Mouse (Mus musculus) CH12.LX (cell line): Measurements from ENCODE around the gene Cacnb2. TPM values are rescaled to one million over a fixed set of nuclear protein-coding genes. Genes with fewer than 3 reads are reported as not detected.

Experiments used
- DNase-seq: peaks from one replicate; pipeline ENCODE4 v3.0.0-alpha.2; 2013; ENCODE audit errors: extremely low read depth
- H3K27ac ChIP-seq: 2 replicates; pipeline ENCODE4 v1.5.1; 2012; ENCODE audit warnings: low read depth, mild to moderate bottlenecking, control low read depth, moderate library complexity; ENCODE audit not compliant: insufficient read depth
- H3K27me3 ChIP-seq: replicated peaks from 2 replicates; pipeline ENCODE3; 2012; ENCODE audit warnings: inconsistent platforms
- H3K36me3 ChIP-seq, 2 experiments: replicated peaks in 1 of 2; 2 replicates each; pipeline versions ENCODE3 to v1.6.1; 2012; ENCODE audit warnings: inconsistent platforms in 1 of 2, low read length in 1 of 2, mild to moderate bottlenecking in 1 of 2, mixed read lengths in 1 of 2, moderate library complexity in 1 of 2; ENCODE audit not compliant: control insufficient read depth in 1 of 2, insufficient read depth in 1 of 2
- H3K4me1 ChIP-seq, 2 experiments: 2 replicates each; pipeline ENCODE4 v1.6.1; 2012; ENCODE audit warnings: inconsistent platforms in 1 of 2, moderate library complexity in 1 of 2; ENCODE audit not compliant: insufficient read depth in 2 of 2, control insufficient read depth in 1 of 2
- H3K4me2 ChIP-seq: 2 replicates; pipeline ENCODE4 v1.6.1; 2012; ENCODE audit warnings: low read depth, mild to moderate bottlenecking, control low read depth; ENCODE audit not compliant: poor library complexity, insufficient read depth, severe bottlenecking
- H3K4me3 ChIP-seq, 3 experiments: fragments of 150-350 bp in 1 of 3; sonication (generic) in 1 of 3; replicated peaks in 1 of 3; 2 replicates each; pipeline versions ENCODE3 to v1.5.1; 2011 to 2012; ENCODE audit warnings: low read depth in 2 of 3, low read length in 2 of 3, mild to moderate bottlenecking in 2 of 3, moderate library complexity in 2 of 3, control low read depth in 1 of 3, improper control_type of control experiment in 1 of 3, inconsistent platforms in 1 of 3, mixed read lengths in 1 of 3; ENCODE audit not compliant: poor library complexity in 1 of 3
- H3K79me2 ChIP-seq: replicated peaks from 2 replicates; pipeline ENCODE4 v1.6.1; 2012; ENCODE audit warnings: mild to moderate bottlenecking, moderate library complexity; ENCODE audit not compliant: control insufficient read depth, poor library complexity, insufficient read depth, severe bottlenecking; ENCODE audit errors: extremely low read depth
- H3K9ac ChIP-seq: 2 replicates; pipeline ENCODE4 v1.6.1; 2012; ENCODE audit warnings: low read depth, mild to moderate bottlenecking, control low read depth, moderate library complexity; ENCODE audit not compliant: insufficient read depth
- H3K9me3 ChIP-seq: replicated peaks from 2 replicates; pipeline ENCODE3; 2012; ENCODE audit warnings: low read length, inconsistent platforms, mixed read lengths
- E2F4 ChIP-seq: IDR thresholded peaks from 2 replicates; pipeline ENCODE4 v1.6.1; 2011; ENCODE audit warnings: low read depth, low read length, improper control_type of control experiment; ENCODE audit not compliant: insufficient replicate concordance
- ELF1 ChIP-seq: IDR thresholded peaks from 2 replicates; pipeline ENCODE4 v1.6.1; 2014; ENCODE audit warnings: low read depth, mild to moderate bottlenecking, inconsistent platforms, low read length, improper control_type of control experiment
- ETS1 ChIP-seq: conservative IDR thresholded peaks from 2 replicates; pipeline ENCODE4 v1.6.1; 2012; ENCODE audit warnings: low read depth, mild to moderate bottlenecking, inconsistent platforms, low read length, improper control_type of control experiment, moderate library complexity
- HCFC1 ChIP-seq: IDR thresholded peaks from 2 replicates; pipeline ENCODE4 v1.6.1; 2012; ENCODE audit warnings: low read depth, mild to moderate bottlenecking, inconsistent platforms, low read length, improper control_type of control experiment
- KAT2A ChIP-seq: IDR thresholded peaks from 2 replicates; pipeline ENCODE4 v1.6.1; 2012; ENCODE audit warnings: low read length, improper control_type of control experiment, inconsistent platforms; ENCODE audit not compliant: insufficient replicate concordance
- MAFK ChIP-seq: IDR thresholded peaks from 2 replicates; pipeline ENCODE4 v1.6.1; 2011; ENCODE audit warnings: low read length, improper control_type of control experiment; ENCODE audit not compliant: insufficient replicate concordance
- MYC ChIP-seq: IDR thresholded peaks from 2 replicates; pipeline ENCODE4 v1.6.1; 2011; ENCODE audit warnings: low read depth, mild to moderate bottlenecking, improper control_type of control experiment, low read length
- NRF1 ChIP-seq: IDR thresholded peaks from 2 replicates; pipeline ENCODE4 v1.6.1; 2014; ENCODE audit warnings: low read depth, mild to moderate bottlenecking, inconsistent platforms, low read length, improper control_type of control experiment, moderate library complexity
- POLR2AphosphoS2 ChIP-seq: IDR thresholded peaks from 2 replicates; pipeline ENCODE4 v1.6.1; 2011; ENCODE audit warnings: low read depth, low read length, improper control_type of control experiment
- RCOR1 ChIP-seq: conservative IDR thresholded peaks from 2 replicates; pipeline ENCODE4 v1.6.1; 2012; ENCODE audit warnings: low read depth, mild to moderate bottlenecking, inconsistent platforms, low read length, improper control_type of control experiment
- SIN3A ChIP-seq: IDR thresholded peaks from 2 replicates; pipeline ENCODE4 v1.6.1; 2012; ENCODE audit warnings: low read length, improper control_type of control experiment, inconsistent platforms
- TBP ChIP-seq: conservative IDR thresholded peaks from 2 replicates; pipeline ENCODE4 v1.6.1; 2011; ENCODE audit warnings: low read depth, low read length, improper control_type of control experiment
- TCF12 ChIP-seq: IDR thresholded peaks from 2 replicates; pipeline ENCODE4 v1.6.1; 2014; ENCODE audit warnings: low read depth, mild to moderate bottlenecking, inconsistent platforms, low read length, improper control_type of control experiment
- USF2 ChIP-seq: conservative IDR thresholded peaks from 2 replicates; pipeline ENCODE4 v1.6.1; 2011; ENCODE audit warnings: low read depth, low read length, improper control_type of control experiment
- ZC3H11A ChIP-seq: IDR thresholded peaks from 2 replicates; pipeline ENCODE4 v1.6.1; 2012; ENCODE audit warnings: low read depth, mild to moderate bottlenecking, inconsistent platforms, low read length, improper control_type of control experiment
- ZMIZ1 ChIP-seq: IDR thresholded peaks from 2 replicates; pipeline ENCODE4 v1.6.1; 2012; ENCODE audit warnings: low read depth, mild to moderate bottlenecking, inconsistent platforms, low read length, improper control_type of control experiment
- dilution Hi-C: fragments of 300-500 bp; cut with MboI; formaldehyde crosslinking; loops from 2 replicates; pipeline ENCODE4 v1.14.3; 2020; ENCODE audit warnings: low sequenced_read_pairs; ENCODE audit not compliant: extremely low pct_unique_long_range_greater_than_20kb, extremely low pct_ligation_motif_present
- in situ Hi-C: fragments of 300-500 bp; cut with MboI; formaldehyde crosslinking; loops from 3 replicates; pipeline ENCODE4 v1.14.3; 2019; ENCODE audit warnings: low sequenced_read_pairs, low pct_ligation_motif_present, low pct_unique_long_range_greater_than_20kb, mixed read lengths
- polyA plus RNA-seq: library from polyadenylated mRNA; unstranded; fragments of >175 nt; gene quantifications from 2 replicates; pipeline ENCODE4 v1.2.1, GENCODE M21; 2012; ENCODE audit warnings: low read depth; ENCODE audit not compliant: insufficient read length
- total RNA-seq, 2 experiments: library from RNA; depleted of rRNA; stranded (reverse); fragments of 300-350 nt in 1 of 2; fragments of >200 nt in 1 of 2; gene quantifications; 2 replicates each; pipeline ENCODE4 v1.2.3; 2012 to 2014

Cacnb2 gene
- total and polyA plus RNA-seq, 3 experiments: 0.42 to 2.8 (median 0.93) TPM

DNA sequence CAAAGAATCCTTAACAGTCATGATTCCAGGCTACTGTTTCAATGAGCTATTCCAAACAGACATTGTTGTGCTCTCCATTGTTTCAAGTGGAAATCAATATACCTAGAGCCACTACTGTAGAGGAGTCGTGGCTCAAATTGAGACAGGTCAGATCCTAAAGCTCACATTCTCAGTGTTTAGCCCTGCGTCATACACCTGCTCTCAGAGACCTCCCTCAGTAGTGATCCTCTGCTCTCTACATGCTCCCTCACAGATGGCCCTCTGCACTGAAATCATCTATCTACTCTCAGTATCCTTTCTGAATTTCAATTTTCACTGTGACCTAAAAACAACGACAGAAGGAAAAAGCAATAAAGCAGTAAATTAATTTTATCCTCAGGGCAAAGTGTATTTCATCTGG lies 404.6 kb downstream of the Cacnb2 start:
- TF ChIP-seq SIN3A (no peak), ELF1 (no peak)

DNA sequence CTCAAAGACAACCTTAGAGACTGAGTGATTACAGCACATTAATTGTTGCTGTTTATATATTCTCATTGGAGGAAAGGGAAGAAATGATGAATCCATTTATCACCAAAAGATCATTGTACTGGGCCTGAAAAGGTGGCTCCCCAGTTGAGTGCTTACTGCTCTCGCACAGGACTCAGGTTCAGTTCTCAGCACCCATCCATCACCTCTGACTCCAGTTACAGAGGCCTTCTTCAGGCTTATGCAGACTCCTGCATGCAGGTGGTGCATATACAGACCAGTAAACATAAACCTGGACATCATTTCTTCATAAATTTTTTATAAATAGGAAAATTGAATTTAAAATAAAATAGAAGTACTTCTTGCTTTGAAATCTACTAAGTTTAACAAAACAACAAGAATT lies 405.2 kb downstream of the Cacnb2 start:
- DNase-seq: no peak
- no peak for TF ChIP-seq ETS1
- TF ChIP-seq MYC: no peak
- TF ChIP-seq HCFC1: no peak
- TF ChIP-seq USF2: no peak
- TF ChIP-seq NRF1: no peak
- TF ChIP-seq RCOR1: no peak
- no peak for TF ChIP-seq TCF12
- TF ChIP-seq ELF1: no peak
- no peak for TF ChIP-seq KAT2A
- TF ChIP-seq ZMIZ1: no peak
- no peak for TF ChIP-seq MAFK
- TF ChIP-seq POLR2AphosphoS2: no peak
- no peak for TF ChIP-seq ZC3H11A
- TF ChIP-seq TBP: no peak
- no peak for TF ChIP-seq E2F4
- Histone ChIP-seq H3K9me3 (no peaks in the 10 kb centered on the region), H3K79me2 (no peaks in the 10 kb centered on the region), H3K4me2 (no peak overlapping the region), H3K4me3 (no peak overlapping the region), H3K36me3 (peaks cover 4 to 44% of the 10 kb centered on the region in 2 experiments), H3K27ac (no peak overlapping the region), H3K4me1 (no peaks in the 10 kb centered on the region), H3K27me3 (no peaks in the 10 kb centered on the region), H3K9ac (no peak overlapping the region)
- in situ Hi-C loops (no loop called here), dilution Hi-C loops (no loop called here)

More for the DNA sequence above, 404.6 kb downstream of the Cacnb2 start:
- Histone ChIP-seq H3K9ac (no peak overlapping the region), H3K27me3 (no peaks in the 10 kb centered on the region), H3K36me3 (peaks cover 4 to 42% of the 10 kb centered on the region in 2 experiments), H3K27ac (no peak overlapping the region), H3K4me1 (no peaks in the 10 kb centered on the region), H3K4me2 (no peak overlapping the region), H3K4me3 (no peak overlapping the region), H3K79me2 (no peaks in the 10 kb centered on the region), H3K9me3 (no peaks in the 10 kb centered on the region)
- no peak for DNase-seq
- dilution Hi-C loops: no loop called here
- in situ Hi-C loops: no loop called here
